Mouse (Mus musculus): Measurements from ENCODE around the gene Fhod1. TPM values are rescaled to one million over a fixed set of nuclear protein-coding genes. Genes with fewer than 3 reads are reported as not detected.

Fhod1 gene
- total RNA-seq (2022) = 10 to 100 TPM; 21.1 to 28.8 (median 23.9) TPM

DNA sequence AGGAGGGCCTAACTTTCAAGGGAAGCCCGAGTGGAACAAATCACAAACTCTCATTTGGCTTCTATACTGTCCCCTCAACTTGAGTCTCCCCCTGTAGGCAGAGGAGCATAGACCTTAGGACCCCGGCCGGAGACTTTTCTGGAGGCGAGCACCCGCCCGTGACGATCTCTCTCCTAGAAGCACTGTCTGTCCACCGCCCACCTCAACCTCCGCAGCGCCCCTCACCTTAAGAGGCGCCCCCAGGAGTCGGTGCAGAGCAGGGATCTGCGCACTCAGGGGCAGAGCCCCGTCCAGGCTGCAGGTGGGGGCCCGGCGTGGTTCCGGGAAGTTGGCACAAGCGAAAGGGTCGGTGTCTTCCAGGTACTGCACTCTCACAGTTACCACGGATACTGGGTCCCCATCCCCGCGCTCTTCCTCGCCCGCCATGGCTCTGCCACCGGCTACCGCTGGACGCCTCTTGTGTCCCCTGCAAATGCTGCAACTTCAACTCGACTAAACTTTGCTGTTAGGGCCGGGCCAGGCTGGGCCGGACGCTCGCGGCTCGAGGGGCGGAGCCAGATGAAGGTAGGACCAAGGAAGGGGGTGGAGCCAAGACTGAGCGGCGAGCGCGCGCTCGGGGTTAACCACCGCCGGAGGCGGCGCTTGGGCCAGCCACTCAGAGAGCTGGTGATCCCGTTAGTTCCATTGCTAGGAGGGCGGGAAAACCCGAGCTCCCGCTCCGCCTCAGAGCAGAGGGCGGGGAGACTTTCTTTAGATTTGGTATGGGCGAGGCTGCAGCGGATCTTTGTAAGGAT is at the start of gene Fhod1:
Gene Fhod1 (minus strand): TSS at position 526 of the 794 bp plus-strand sequence.
- DNase-seq (ENCODE audit: low spot score in 2 of 2) = peak; percentile 89 to 92

DNA sequence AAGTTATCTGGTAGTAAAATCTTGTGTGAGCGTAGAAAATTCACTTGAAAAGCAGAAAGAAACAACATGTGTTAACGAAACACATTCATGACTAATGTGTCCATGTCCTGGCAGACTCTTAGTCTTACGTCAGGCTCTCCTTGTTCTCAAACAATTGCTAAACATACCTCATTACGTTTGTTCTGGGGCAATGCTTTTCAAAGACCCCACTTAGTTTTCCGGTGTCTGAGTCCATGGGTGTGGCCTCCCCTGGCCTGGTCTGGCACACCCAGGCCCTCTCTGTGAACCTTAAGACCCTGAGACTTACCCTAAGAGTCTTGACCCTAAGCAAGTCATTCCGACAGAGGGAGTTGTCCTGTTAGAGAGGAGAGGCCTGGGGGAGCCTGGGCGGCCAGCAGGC is 46.2 kb upstream of the Fhod1 start:
- no peak for DNase-seq (ENCODE audit: low spot score in 2 of 2)

DNA sequence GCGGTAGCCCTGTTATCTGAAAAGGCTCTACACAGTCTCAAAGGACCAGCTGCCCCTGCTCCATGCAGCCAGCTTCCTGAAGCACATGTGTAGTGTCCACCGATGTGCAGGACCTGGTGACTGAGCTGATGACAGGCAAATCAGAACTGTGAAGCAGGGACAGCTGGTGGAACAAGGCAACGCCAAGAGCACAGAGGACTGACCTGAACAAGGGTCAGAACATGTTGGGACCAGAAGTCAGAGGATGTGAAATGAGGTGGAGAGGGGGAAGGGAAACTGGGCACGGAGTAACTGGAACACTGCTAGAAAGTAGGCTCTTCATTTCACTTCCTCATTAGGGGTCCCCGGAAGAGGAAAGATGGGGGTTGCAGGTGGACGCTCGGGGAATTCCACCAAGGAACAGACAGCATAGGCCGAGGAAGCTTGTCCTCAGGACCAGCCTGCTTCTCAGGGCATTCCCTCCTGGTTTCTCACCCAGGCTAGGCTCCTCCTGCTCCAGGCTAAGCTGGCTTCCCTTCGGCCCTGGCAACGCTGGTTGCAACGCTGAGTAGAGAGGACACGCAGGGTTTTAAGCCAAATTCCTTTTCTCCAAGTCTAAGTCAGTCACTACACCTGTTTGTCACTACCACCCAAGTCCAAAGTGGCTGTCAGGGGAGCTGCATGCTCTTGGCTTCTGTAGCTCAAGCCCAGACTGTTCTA is 45.5 kb upstream of the Fhod1 start:
- DNase-seq (ENCODE audit: low spot score in 2 of 2) = no peak

DNA sequence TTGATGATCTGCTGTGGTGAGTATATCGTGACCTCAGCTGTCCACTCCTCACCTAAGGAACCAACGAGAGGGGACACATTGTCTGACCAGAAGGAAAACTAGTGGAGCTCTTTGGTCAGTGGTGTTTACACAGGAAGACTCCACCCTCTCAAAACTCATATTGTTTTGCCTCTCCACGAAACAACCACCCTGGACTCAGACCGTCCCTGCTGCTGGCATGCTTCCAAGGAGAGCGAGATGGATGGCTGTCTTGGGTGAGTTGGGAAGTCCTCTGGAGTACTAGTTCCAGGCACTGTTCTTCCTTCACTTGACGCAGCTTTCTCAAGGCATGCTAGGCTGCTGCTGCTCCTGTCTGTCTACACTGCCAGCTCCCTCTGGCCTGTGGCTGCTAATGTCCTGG is 41.3 kb upstream of the Fhod1 start:
- no peak for DNase-seq (ENCODE audit: low spot score in 2 of 2)

DNA sequence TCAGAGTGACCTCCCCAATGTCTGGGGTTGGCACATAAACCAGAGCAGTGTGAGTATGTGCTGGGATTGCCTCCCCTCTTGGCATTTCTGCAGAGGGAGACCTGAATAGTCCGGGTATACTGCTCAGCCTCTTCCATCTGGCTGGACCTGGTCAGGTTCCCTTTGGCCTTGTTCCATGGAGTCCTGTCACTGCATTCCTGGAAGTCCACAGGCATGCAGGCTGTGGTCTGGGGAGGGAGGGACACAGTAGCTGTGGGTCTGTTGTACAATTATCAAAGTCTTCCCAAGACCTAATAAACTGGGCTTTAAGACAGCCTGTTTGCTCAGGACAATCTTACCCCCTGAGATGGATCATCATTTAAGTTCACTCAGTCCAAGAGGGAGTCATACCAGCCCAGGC is 39.4 kb upstream of the Fhod1 start:
- DNase-seq (ENCODE audit: low spot score in 2 of 2) = no peak

DNA sequence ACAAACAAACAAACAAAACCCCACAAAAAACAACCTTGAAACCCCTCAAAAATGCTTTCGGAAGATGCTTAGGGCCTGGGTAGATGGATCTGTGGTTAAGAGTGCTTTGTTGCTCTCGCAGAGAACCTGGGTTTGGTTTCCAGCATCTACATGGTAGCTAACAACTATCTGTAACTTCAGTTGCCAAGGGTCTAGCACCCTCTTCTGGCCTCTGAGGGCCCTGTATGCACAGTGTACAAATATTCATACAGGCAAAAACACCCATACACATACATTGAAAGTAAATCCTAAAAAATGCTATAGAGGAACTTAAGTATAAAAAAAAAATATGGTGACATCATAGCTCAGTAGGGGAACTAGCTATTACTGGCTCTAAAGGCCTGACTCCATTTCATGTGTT is 36.3 kb upstream of the Fhod1 start:
- DNase-seq (ENCODE audit: low spot score in 2 of 2) = no peak

DNA sequence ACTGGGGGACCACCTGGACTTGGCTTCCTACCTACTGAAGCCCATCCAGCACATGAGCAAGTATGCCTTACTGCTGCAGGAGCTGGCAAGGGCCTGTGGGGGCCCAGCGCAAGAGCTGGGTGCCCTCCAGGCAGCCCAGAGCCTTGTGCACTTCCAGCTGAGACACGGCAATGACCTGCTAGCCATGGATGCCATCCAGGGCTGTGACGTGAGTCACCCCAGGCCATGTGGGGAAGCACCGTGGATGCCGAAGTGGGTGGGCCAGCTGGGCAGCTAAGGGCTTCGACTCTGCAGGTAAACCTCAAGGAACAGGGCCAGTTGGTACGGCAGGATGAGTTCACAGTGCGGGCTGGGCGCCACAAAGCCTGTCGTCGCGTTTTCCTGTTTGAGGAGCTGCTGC is 32.6 kb upstream of the Fhod1 start:
- no peak for DNase-seq (ENCODE audit: low spot score in 2 of 2)

DNA sequence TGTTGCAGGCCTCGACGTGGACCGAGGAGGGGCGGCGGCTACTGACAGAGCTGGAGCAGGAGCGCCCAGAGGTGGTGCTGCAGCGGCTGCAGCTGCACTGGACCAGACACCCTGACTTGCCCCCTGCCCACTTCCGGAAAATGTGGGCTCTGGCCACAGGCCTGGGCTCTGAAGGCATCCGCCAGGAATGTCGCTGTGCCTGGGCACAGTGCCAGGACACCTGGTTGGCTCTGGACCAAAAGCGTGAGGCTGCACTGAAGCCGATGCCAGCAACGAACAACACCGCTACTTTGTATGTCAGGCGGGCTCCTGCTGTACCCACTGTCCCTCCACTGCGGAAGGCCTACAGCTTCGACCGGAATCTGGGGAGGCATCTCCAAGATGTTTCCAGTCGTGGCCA is 30.9 kb upstream of the Fhod1 start:
- DNase-seq (ENCODE audit: low spot score in 2 of 2) = no peak

DNA sequence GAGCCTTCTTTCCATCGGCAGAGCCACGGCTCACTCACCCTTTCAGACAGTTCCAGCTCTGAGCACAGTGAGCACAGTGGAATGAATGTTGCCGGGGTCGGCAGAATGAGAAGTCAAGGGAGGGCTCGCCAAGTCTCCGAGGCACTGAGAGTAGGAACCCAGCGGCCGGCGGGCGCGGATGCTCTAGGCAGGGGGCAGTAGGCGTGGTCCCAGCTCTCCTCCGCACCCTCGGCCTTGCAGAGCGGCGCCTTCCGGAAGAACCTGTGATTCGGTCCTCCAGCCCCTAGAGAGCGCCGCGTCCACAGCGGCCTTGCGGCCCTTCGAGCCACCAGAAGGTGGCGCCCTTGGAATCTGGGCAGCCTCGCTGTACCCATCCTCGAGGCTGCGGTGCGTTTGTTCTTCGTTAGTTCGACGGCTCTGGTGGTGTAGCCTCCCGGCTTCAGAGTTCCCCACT is 26.8 kb upstream of the Fhod1 start:
- DNase-seq (ENCODE audit: low spot score in 2 of 2) = no peak

DNA sequence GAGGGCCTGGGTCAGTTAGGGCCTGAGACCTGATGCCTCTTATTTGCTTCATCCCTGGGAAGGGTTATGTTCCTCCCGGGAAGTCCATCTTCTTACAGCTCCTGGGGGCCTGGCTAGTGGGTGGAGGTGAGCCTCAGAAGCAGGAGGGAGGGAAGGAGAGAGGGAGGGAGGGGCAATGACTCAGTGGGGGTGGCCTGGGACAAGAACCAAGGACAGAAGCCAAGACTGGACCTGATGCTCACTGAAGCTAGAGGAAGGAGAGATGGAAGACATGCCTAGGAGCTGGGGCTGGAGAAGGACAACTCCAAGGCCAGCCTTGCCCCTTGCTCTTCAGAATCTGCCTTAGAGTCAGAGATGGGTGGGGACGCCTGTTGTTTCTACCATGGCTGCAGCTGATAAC is 25.3 kb upstream of the Fhod1 start, which contains the start of gene Plekhg4:
Gene Plekhg4 (plus strand): TSS at position 243 of the 400 bp plus-strand sequence.
- DNase-seq (ENCODE audit: low spot score in 2 of 2) = no peak

DNA sequence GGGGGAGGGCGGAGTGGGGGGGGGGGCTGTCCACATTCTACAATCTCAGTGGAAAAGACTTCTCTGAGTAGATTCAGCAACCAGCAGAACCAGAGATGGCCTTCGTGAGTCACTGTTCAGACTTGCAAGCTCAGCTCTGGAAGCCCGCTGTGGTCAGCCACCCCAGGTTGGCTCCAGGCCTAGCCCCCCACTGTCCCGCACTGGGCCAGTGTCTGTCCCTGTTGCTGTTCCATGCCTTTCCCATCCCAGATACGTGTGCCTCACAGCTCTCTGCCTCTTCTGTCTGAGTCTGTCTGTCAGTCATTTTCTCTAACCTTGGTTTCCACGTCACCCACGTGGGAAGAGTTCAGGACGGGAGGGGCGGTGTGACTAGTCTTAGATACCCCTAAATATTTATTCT is 24.7 kb upstream of the Fhod1 start:
- DNase-seq (ENCODE audit: low spot score in 2 of 2) = no peak

DNA sequence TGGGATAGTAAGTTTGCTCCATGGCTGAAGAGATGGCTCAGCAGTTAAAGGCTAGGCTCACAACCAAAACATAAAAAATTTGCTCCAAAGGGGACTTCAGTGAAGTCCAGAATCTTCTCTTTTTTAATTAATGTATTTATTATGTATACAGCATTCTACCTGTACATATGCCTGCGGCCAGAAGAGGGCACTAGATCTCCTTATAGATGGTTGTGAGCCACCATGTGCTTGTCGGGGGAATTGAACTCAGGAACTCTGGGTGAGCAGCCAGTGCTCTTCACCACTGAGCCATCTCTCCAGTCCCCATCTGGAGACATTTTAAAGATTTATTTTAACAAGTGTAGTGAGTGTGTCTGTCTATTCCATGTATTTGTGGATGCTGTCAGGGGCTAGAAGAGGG is 19.4 kb upstream of the Fhod1 start:
- no peak for DNase-seq (ENCODE audit: low spot score in 2 of 2)

DNA sequence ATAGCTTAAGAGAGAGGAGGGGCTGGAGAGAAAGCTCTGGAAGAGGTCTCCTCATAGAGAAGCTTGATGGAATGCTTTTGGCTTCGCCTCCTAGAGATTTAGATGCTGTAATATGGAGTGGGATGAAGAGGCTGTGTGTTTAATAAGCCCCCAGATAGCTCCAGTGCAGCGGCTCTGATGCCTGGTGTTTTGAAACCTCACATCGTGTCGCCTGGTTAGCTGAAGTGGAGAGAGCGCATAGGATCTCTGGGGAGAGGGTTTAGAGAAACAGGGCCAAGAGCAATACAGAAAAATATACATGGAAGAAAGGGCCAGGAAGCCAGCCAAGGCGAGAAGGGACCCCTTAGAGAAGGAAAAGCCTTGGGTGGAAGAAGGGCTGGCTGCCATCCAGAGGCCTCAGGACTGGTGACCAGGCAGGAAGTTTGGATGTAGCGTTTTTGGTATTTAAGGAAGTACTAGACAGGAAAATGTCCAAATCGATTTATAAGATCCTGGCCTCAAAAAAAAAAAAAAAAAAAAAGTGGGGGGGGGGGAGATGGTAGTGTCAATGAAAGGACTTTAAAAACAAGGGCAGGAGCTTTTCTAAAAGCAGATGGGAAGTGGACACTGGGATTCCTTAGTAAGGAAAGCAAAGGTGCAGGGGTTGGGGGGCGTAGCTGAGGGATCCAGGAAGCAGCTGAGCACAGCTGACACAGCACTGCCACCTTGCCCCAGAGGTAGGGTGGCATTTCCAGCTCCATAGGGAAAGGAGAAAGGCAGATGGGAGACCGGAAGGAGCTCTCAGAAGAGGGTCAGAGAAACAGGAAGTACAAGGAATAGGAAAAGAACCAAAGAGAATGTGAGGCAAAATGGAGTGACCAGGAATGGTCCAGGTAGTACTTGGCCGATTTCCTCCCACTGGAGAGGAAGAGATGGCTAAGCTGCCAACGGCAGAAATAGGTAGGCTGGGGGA is 14.3 kb upstream of the Fhod1 start:
- no peak for DNase-seq (ENCODE audit: low spot score in 2 of 2)

DNA sequence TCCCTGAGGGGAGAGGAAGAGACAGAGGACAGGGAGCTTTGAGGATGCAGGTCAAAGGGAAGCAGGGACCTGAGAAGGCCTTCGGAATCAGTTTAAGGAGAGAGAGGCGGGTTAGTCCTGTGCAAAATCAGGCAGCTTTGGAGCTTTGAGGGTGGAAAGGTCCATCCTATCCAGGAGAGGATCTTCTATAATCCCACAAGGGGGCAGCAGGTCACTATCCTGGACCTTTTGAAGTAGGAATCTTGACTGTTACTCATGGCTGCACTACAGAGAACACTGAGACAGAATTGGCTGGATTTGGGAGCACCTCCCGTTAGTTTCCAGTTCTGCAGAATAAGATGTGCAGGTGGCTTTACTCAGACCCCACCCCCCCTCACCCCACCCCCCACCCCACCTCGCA is 11.9 kb upstream of the Fhod1 start:
- no peak for DNase-seq (ENCODE audit: low spot score in 2 of 2)

DNA sequence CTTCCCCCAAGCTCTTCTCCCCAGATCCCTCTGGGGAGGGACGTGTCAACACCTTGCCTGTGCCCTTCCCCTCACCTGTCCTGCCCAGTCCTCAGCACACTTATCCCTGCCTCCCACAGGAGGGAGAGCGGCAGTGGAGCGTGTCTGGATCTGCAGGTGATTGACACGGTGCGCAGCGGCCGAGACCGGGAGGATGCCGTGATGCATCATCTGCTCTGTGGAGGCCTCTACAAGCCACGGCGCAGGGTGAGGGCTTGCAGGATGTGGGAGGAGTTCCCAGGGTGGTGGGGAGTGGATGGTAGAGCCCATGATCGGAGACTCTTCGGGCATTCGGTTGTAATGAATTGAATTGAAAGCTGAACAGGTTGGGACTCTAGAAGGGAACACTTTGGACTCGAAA is 11.5 kb upstream of the Fhod1 start:
- no peak for DNase-seq (ENCODE audit: low spot score in 2 of 2)

DNA sequence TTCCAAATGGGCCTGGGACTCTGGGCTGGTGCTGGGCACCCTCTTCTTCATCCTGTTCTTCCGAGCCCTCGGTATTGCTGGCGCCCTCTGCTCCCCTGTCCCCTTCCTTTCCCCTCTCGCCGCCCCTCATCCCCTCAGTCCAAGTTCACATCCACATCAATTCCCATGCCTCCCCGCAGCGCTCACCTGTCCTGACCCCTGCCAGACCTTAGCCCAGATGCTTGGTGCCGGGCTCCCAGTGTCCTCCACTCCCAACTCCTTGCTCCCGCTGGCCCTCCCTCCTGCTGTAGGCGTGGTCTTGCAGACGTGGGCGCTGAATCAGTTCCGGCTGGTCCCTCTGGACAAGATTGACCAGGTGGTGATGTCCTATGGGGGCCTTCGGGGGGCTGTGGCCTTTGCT is 8.9 kb upstream of the Fhod1 start:
- no peak for DNase-seq (ENCODE audit: low spot score in 2 of 2)

DNA sequence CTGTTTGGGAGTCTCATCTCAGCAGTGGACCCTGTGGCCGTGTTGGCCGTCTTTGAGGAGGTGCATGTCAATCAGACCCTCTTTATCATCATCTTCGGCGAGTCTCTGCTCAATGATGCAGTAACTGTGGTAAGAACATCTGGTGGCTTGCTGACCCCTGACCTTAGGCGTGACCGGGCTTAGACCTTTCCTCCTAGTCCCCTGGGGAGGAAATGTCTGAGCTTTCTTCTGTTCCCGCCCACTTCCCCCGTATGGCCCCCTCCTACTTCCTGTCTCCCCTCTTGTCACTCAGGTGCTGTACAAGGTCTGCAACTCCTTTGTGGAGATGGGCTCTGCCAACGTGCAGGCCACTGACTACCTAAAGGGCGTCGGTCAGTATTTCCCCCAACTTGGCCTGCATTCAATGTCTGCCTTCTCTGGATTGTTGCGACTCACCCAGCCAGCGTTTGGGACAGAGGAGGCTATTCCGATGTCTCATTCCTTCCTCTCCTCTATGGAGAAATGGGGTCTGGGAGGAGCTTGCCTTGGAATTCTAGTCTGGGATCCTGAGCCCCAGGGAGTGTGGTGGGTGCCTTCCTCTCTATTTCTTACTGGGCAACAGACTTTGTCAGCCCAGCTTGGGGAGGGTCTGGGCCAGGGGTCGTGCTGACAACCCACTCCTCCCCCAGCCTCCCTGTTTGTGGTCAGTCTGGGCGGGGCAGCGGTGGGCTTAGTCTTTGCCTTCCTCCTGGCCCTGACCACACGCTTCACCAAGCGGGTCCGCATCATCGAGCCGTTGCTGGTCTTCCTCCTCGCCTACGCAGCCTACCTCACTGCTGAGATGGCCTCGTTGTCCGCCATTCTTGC is 7.6 kb upstream of the Fhod1 start:
- DNase-seq (ENCODE audit: low spot score in 2 of 2) = no peak

DNA sequence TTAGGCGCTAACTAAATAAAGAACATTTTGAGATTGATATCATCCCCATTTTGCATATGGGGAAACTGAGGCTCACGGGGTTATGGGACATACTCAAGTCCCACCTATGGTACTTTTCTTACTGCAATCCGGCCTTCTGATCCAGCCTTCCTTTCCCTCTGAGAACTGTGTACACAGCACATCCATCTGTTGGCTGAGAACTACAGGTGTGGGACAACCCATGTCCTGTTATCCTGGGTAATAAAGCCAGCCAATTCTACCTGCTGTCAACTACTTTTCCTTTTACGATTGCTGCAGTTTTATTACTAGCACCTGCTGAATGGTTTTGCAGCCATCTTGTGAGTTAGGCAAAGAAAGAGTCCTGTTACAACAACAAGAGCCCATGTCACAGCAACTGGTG is 6.8 kb upstream of the Fhod1 start:
- no peak for DNase-seq (ENCODE audit: low spot score in 2 of 2)

DNA sequence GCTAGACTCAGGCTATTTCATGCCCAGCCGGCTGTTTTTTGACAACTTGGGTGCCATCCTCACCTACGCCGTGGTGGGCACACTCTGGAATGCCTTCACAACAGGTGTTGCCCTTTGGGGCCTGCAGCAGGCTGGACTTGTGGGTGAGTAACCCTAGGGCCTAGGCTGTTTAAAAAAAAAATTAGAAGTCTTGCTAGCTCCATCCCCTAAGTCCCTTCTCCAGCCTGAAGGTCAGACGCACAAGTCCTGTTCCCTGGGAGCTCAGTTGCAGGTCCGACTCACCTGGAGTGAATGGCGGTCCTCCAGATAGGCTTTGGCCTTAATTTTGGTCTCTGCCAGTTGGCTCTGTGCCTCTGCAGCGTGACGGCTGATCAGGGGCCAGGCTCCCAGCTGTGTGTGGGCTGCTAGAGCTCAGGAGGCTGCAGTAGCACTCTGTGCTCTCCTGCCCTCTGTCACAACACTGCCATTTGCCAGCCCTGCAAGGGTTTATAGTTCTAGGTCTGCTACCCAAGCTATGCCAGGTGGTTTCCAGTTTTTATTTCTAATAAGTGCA is 5.9 kb upstream of the Fhod1 start:
- no peak for DNase-seq (ENCODE audit: low spot score in 2 of 2)

DNA sequence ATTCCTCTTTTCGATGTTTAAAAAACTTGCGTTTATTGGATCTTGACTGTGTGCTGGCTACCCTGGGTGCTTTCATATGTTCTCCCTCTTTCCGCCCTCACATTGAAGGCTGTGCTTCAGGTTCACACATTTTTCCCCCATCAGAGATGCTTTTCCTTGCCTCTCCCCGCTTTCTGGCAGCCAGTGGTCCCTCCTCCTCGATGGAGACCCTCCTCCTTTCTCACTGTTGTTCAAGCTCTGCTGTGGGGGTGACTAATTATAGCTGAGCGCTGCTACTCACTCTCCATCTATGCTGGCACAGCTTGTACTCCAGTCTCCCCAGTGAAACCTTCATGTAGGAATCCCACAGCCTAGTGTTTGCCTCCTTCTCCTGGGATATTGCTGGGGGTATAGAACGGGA is 2.4 kb upstream of the Fhod1 start:
- no peak for DNase-seq (ENCODE audit: low spot score in 2 of 2)

Measured in gastrocnemius, adult 8-10 months (tissue).